Mouse (Mus musculus) heart, adult 2 months (tissue): Measurements from ENCODE around the gene B4galt3. TPM values are rescaled to one million over a fixed set of nuclear protein-coding genes. Genes with fewer than 3 reads are reported as not detected.
A peak's percentile ranks its signal among the peaks of the same experiment; 100 is the strongest.

Experiments
- DNase-seq, 2 experiments: peaks; one replicate each; pipeline ENCODE4 v3.0.0; 2021
- H3K27ac ChIP-seq: fragments of 200-600 bp; 2 replicates; pipeline ENCODE4 v1.8.1; 2022
- H3K27me3 ChIP-seq: fragments of 200-500 bp; 2 replicates; pipeline ENCODE4 v1.6.1; 2012; ENCODE audit warnings: mild to moderate bottlenecking, low read length, inconsistent platforms, mixed read lengths; ENCODE audit not compliant: control insufficient read depth, insufficient read depth
- H3K36me3 ChIP-seq: fragments of 200-500 bp; 2 replicates; pipeline ENCODE4 v1.6.1; 2012; ENCODE audit warnings: low read length, inconsistent platforms; ENCODE audit not compliant: control insufficient read depth, insufficient read depth
- H3K4me1 ChIP-seq: fragments of 200-500 bp; 2 replicates; pipeline ENCODE4 v1.6.1; 2011; ENCODE audit warnings: low read length; ENCODE audit not compliant: control insufficient read depth, insufficient read depth
- H3K4me3 ChIP-seq: fragments of 200-600 bp; 2 replicates; pipeline ENCODE4 v1.8.1; 2022
- H3K79me2 ChIP-seq: fragments of 200-500 bp; replicated peaks from 2 replicates; pipeline ENCODE4 v1.6.1; 2012; ENCODE audit warnings: mild to moderate bottlenecking, inconsistent platforms, low read length, moderate library complexity, mixed read lengths; ENCODE audit not compliant: control insufficient read depth, insufficient read depth
- H3K9ac ChIP-seq: fragments of 200-500 bp; 2 replicates; pipeline ENCODE4 v1.6.1; 2012; ENCODE audit warnings: low read depth, mild to moderate bottlenecking, control low read depth, inconsistent platforms, low read length, mixed read lengths
- CTCF ChIP-seq: fragments of 200-600 bp; IDR thresholded peaks from 2 replicates; pipeline ENCODE4 v1.8.1; 2022; ENCODE audit warnings: antibody characterized with exemption, mild to moderate bottlenecking, moderate library complexity
- EP300 ChIP-seq: fragments of 200-500 bp; IDR thresholded peaks from 2 replicates; pipeline ENCODE4 v1.6.1; 2011; ENCODE audit warnings: low read depth, low read length, control low read depth; ENCODE audit not compliant: insufficient read depth
- POLR2A ChIP-seq: fragments of 200-500 bp; IDR thresholded peaks from 2 replicates; pipeline ENCODE4 v1.6.1; 2011; ENCODE audit warnings: mild to moderate bottlenecking, low read depth, low read length, control low read depth; ENCODE audit not compliant: insufficient read depth
- WGBS: fragments of 180-500 bp; shearing (Covaris S2); methylation state at CpG from one replicate; pipeline ENCODE4 v1.1.7; 2018; 5-methylcytosine and 5-hydroxymethylcytosine counted together
- intact Hi-C: fragments of 180-260 bp; cut with DNase I; formaldehyde crosslinking; loops from one replicate; pipeline ENCODE4 v1.15.1; 2025
- long read RNA-seq: library from polyadenylated mRNA; stranded (forward); transcript quantifications from one replicate; pipeline ENCODE4 v2.0.0, GENCODE M21; 2021
- polyA plus RNA-seq: library from polyadenylated mRNA; depleted of rRNA; stranded (reverse); fragments of >200 nt; gene quantifications from 2 replicates; pipeline ENCODE4 v1.2.3, GENCODE M21; 2012; rRNA removed
- total RNA-seq, 2 experiments: library from RNA; stranded (reverse); gene quantifications; 2 replicates each; pipeline ENCODE4 v1.2.3; 2021

The B4galt3 gene
- total RNA-seq (10 to 100 TPM; 16.4 to 17.4 TPM), polyA plus RNA-seq (41.9 and 45.7 TPM in 2 replicates)
- long read RNA-seq, transcript B4galt3-201 (8 exons, 1,998 nt): major isoform, 17 of 24 reads
- long read RNA-seq, partial matches to known transcripts: 3 of 24 reads
- long read RNA-seq, other reads (novel, unspliced or antisense): 4 of 24 reads

DNA sequence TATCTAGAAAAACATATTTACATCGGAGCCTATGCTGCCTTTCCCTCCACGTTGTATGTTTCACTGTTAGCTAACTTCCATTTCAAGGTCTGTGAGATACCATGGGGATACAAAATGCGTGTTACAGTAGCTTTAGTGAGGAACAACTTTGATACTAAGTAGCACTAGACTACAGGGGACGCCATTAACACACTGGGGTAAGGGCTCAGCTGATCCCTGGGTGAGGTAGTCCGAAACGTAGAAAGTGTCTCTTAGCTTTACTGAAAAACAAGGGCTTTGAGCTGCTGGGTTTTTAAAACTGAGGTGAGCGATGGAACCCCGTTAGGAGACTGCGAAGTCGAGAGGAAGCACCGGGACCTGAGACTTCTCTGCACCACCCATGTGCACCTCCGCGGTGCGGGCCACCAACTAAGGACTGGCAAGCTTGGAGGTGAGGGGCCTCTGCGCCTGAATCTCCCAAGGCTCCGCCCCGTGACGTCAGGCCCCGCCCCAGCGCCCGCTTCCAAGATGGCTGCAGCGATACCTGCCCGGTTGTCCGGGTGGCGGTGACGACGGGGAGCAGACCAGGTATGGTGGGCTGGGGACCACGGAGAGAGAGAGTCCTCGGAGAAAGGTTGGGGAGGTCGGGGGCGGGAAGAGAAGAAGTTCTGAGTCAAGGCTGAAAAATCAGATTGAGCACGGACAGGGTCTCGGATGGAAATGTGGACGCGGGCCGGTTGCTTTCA, at the start of gene B4galt3:
B4galt3 (plus strand) TSS at position 481 of the 725 bp plus-strand sequence.
- Histone ChIP-seq H3K27ac (peak within 1 kb of the TSS; percentile 92), H3K9ac (peak within 1 kb of the TSS; percentile 72), H3K4me3 (peak within 1 kb of the TSS; percentile 97), H3K79me2 (peaks cover 3% of the 10 kb centered on the region), H3K36me3 (no peaks in the 10 kb centered on the region), H3K4me1 (peaks cover 4% of the 10 kb centered on the region; the same call in 1 of the 2 replicates), H3K27me3 (no peaks in the 10 kb centered on the region)
- 4% methylated on average over 36 of the region's 36 CpGs for WGBS
- peak; percentile 96 to 99 for DNase-seq
- TF ChIP-seq POLR2A (peak; percentile 99), CTCF (no peak), EP300 (0 out of 2 replicates have a peak, but pooled peaks have one; percentile 49)
- intact Hi-C loops: no loop called here

DNA sequence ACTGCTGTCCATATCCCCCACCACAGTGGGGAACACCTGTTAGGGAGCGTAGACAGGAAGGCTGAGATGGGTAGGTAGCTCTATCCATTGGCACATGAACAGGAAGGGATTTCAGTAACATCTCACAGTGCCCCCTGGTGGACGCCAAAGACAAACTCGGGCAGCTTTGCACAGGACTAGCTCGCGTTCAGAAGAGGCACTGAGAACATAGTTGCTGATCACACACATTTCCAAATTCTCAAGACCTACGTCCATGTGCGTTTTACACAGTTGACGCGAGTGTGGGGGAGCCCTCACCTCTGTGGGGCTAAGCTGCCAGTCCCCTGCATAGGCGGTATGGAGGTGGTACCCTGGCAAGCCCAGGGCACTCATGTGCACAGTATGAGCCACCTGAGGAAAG, 49.3 kb upstream of the B4galt3 start:
- peak; percentile 83 to 88 for DNase-seq
- WGBS: 5% methylated on average over 10 of the region's 10 CpGs
- Histone ChIP-seq H3K27me3 (no peaks in the 10 kb centered on the region), H3K79me2 (no peaks in the 10 kb centered on the region), H3K27ac (no peak overlapping the region), H3K4me3 (no peak overlapping the region), H3K4me1 (peaks cover 7% of the 10 kb centered on the region; the same call in 1 of the 2 replicates), H3K9ac (no peak overlapping the region), H3K36me3 (no peaks in the 10 kb centered on the region)
- intact Hi-C loops: loop anchor here (1.0 to 5.0 kb wide), 5 partner anchors 26 to 110 kb away; partner anchors contain the start of gene Dedd
- no peak for TF ChIP-seq POLR2A
- TF ChIP-seq EP300: peak; percentile 95

DNA sequence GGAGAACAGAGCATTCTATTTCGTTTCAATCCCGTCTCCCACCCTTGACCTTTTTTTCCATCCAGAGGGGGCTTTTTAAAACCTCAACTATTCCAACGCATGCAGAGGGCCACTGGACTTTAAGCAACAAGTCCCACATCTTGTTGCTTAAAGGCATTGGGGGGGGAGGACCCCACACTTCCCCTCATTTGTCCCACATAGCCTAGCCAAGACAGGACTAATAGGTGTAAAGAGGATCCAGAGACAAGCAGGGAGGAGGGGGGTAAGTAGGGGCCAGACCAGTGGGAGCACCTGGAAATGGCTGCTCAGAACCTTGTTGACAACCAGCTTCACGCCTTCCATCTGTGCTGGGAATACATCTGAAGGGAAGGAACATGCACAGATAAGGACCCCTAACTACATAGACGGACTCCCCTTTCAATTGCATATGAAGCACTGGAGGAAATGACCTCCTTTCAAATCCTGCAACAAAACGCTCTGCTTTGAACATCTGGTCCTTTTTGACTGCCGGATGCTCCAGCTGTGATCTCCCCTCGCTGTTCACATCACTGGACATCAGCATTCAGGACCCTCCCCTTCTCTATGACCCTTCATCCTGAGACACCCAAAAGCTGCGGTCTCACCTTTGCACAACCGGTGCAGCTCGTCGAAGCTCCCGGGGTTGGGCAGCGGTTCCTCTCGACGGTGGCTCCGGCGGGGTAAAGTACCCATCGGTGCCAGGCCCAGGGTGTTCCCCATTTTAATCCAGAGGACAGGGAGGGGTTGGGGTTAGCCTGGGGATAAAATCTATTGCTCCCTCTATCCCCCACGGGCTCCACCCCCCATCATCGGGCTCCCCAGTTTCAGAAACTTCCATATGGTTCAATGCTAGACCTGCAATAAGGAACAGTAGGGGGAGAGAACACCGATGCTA, 48.6 kb upstream of the B4galt3 start:
- TF ChIP-seq CTCF (no peak), POLR2A (no peak), EP300 (no peak)
- 4% methylated on average over 22 of the region's 22 CpGs for WGBS
- Histone ChIP-seq H3K4me3 (peak overlapping the region; percentile 61), H3K27ac (peak overlapping the region; percentile 81), H3K9ac (peak overlapping the region; percentile 53), H3K27me3 (no peaks in the 10 kb centered on the region), H3K79me2 (no peaks in the 10 kb centered on the region), H3K36me3 (no peaks in the 10 kb centered on the region), H3K4me1 (peaks cover 7% of the 10 kb centered on the region; the same call in 1 of the 2 replicates)
- DNase-seq: peak in 1 of 2 experiments; percentile 36
- intact Hi-C loops: loop anchor here (2.0 to 5.0 kb wide), 5 partner anchors 17 to 111 kb away; partner anchors contain the start of gene Dedd

DNA sequence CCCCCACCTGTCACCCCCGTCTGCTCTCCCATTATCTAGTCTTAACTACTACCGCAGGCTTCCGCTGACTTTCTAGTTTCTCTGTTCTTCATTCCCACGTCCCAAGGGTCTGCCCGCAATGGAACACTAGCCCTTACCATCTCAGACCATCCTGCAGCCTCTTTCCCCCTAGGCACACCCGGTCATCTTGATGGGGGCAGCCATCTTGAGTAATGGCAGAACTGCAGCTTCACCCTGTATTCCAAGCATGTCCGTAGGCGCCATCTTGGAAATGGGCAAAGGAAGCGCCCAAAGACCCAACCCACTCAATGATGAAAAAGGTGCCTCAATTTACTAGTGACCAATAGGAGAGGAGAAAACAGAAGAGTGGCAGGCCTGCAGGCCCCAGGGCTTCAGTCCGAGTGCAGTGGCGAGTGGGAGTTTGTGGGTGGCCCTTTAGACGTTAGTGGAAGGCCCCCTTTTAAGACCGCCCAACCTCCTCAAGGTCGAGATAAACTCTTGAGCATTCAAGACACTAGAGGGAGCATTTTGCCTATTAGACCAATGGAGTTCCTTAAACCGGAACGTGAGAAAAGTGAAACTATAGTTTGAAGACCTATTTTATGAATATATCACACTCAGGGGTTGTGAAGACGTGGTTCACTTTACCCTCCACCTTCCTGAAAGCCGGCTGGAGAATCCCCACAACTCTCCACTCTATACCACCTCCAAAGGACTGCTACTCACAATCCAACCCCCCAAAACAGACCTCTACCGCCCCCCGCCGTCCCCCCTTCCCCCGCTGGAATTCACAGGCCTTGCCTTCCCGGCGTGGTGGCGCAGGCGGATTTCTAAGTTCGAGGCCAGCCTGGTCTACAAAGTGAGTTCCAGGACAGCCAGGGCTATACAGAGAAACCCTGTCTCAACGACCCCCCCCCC, 47.6 kb upstream of the B4galt3 start, which contains the start of gene Tomm40l:
Tomm40l (minus strand) TSS at position 277 of the 918 bp plus-strand sequence.
- H3K4me3 ChIP-seq: peak within 1 kb of the TSS; percentile 61
- WGBS: 1% methylated on average over 28 of the region's 28 CpGs
- no peaks in the 10 kb centered on the region for H3K79me2 ChIP-seq
- no peaks in the 10 kb centered on the region for H3K36me3 ChIP-seq
- intact Hi-C loops: loop anchor here (1.0 to 5.0 kb wide), 4 partner anchors 16 to 105 kb away; partner anchors contain the start of gene Dedd
- peak within 1 kb of the TSS; percentile 96 for H3K27ac ChIP-seq
- no peaks in the 10 kb centered on the region for H3K27me3 ChIP-seq
- peak; percentile 89 to 97 for DNase-seq
- peaks cover 7% of the 10 kb centered on the region; the same call in 1 of the 2 replicates for H3K4me1 ChIP-seq
- H3K9ac ChIP-seq: peak within 1 kb of the TSS; percentile 67
- TF ChIP-seq POLR2A: peak; percentile 57
- peak; percentile 83 for TF ChIP-seq EP300
- TF ChIP-seq CTCF: peak; percentile 92

DNA sequence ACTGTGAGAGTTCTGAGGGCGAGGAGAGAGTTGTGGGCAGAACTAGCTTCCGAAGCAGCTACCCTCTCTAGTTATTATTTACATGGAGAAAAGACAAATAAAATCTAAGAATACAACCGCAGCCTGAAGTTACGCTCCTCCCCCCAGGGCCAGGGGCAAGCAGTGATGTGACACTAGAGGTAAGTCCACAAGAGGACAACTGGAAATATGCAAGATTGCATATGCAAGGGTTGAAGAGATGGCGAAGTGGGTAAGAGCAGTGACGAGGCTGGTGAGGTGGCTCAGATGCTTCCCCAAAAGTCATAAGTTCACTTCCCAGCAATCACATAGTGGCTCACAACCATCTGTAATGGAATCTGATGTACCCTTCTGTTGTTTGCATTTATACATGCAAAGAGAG, 47.0 kb upstream of the B4galt3 start:
- peak overlapping the region; percentile 96 for H3K27ac ChIP-seq
- H3K9ac ChIP-seq: peak overlapping the region; percentile 67
- no peaks in the 10 kb centered on the region for H3K79me2 ChIP-seq
- no peaks in the 10 kb centered on the region for H3K36me3 ChIP-seq
- 75% methylated on average over 6 of the region's 6 CpGs for WGBS
- H3K4me1 ChIP-seq: peaks cover 7% of the 10 kb centered on the region; the same call in 1 of the 2 replicates
- no peak for DNase-seq
- H3K4me3 ChIP-seq: peak overlapping the region; percentile 59
- intact Hi-C loops: loop anchor here (1.0 to 5.0 kb wide), 4 partner anchors 16 to 104 kb away; partner anchors contain the start of gene Dedd
- H3K27me3 ChIP-seq: no peaks in the 10 kb centered on the region
- TF ChIP-seq CTCF: no peak
